Mouse (Mus musculus) MEL (cell line): ENCODE results near the gene Trem1. TPM values are rescaled to one million over a fixed set of nuclear protein-coding genes. Genes with fewer than 3 reads are reported as not detected.
A peak's percentile ranks its signal among the peaks of the same experiment; 100 is the strongest.

ENCODE experiments used
- DNase-seq: peaks from one replicate; pipeline ENCODE4 v3.0.0; 2011; ENCODE audit warnings: low read depth, low spot score
- H3K27ac ChIP-seq: 2 replicates; pipeline ENCODE4 v1.5.1; 2012; ENCODE audit warnings: low read depth, mild to moderate bottlenecking, control low read depth, low read length, moderate library complexity; ENCODE audit not compliant: control insufficient read depth
- H3K27me3 ChIP-seq, 2 experiments: fragments of 150-350 bp in 1 of 2; sonication (generic) in 1 of 2; 2 replicates each; pipeline ENCODE4 v1.6.1; 2012; ENCODE audit warnings: low read length in 2 of 2, mild to moderate bottlenecking in 2 of 2, improper control_type of control experiment in 1 of 2, moderate library complexity in 1 of 2; ENCODE audit not compliant: insufficient read depth in 2 of 2, control insufficient read depth in 1 of 2
- H3K36me3 ChIP-seq, 2 experiments: 2 replicates each; pipeline ENCODE4 v1.6.1; 2012 to 2014; ENCODE audit warnings: low read length in 2 of 2, improper control_type of control experiment in 1 of 2, inconsistent platforms in 1 of 2, mild to moderate bottlenecking in 1 of 2; ENCODE audit not compliant: insufficient read depth in 2 of 2, control insufficient read depth in 1 of 2
- H3K4me1 ChIP-seq, 2 experiments: fragments of 150-350 bp in 1 of 2; sonication (generic) in 1 of 2; 2 replicates each; pipeline ENCODE4 v1.6.1; 2012; ENCODE audit warnings: low read length in 2 of 2, improper control_type of control experiment in 1 of 2, mild to moderate bottlenecking in 1 of 2; ENCODE audit not compliant: insufficient read depth in 2 of 2, control insufficient read depth in 1 of 2
- H3K4me3 ChIP-seq, 2 experiments: fragments of 150-350 bp in 1 of 2; sonication (generic) in 1 of 2; 2 replicates each; pipeline ENCODE4 v1.5.1; 2012; ENCODE audit warnings: low read depth in 2 of 2, low read length in 2 of 2, mild to moderate bottlenecking in 2 of 2, moderate library complexity in 2 of 2, control low read depth in 1 of 2, improper control_type of control experiment in 1 of 2; ENCODE audit not compliant: control insufficient read depth in 1 of 2, insufficient read depth in 1 of 2
- H3K79me2 ChIP-seq: 2 replicates; pipeline ENCODE4 v1.6.1; 2012; ENCODE audit warnings: mild to moderate bottlenecking, low read length, moderate library complexity; ENCODE audit not compliant: control insufficient read depth, poor library complexity, insufficient read depth
- H3K9ac ChIP-seq: 2 replicates; pipeline ENCODE4 v1.6.1; 2012; ENCODE audit warnings: low read depth, mild to moderate bottlenecking, control low read depth, low read length, moderate library complexity; ENCODE audit not compliant: control insufficient read depth, poor library complexity, severe bottlenecking
- H3K9me3 ChIP-seq: fragments of 150-350 bp; sonication (generic); replicated peaks from 2 replicates; pipeline ENCODE4 v1.6.1; 2012; ENCODE audit warnings: mild to moderate bottlenecking, low read length, improper control_type of control experiment, moderate library complexity; ENCODE audit not compliant: insufficient read depth
- BHLHE40 ChIP-seq: IDR thresholded peaks from 2 replicates; pipeline ENCODE4 v1.6.1; 2012; ENCODE audit warnings: low read depth, mild to moderate bottlenecking, inconsistent platforms, low read length, improper control_type of control experiment, borderline replicate concordance
- E2F4 ChIP-seq: IDR thresholded peaks from 2 replicates; pipeline ENCODE4 v1.6.1; 2011; ENCODE audit warnings: low read depth, low read length, improper control_type of control experiment, borderline replicate concordance
- EP300 ChIP-seq, 2 experiments: IDR thresholded peaks; 2 replicates each; pipeline ENCODE4 v1.6.1; 2011; ENCODE audit warnings: improper control_type of control experiment in 2 of 2, low read length in 2 of 2, low read depth in 1 of 2, mild to moderate bottlenecking in 1 of 2
- ETS1 ChIP-seq: IDR thresholded peaks from 2 replicates; pipeline ENCODE4 v1.6.1; 2012; ENCODE audit warnings: low read depth, mild to moderate bottlenecking, inconsistent platforms, low read length, improper control_type of control experiment, moderate library complexity
- HCFC1 ChIP-seq: IDR thresholded peaks from 2 replicates; pipeline ENCODE4 v1.6.1; 2012; ENCODE audit warnings: low read depth, mild to moderate bottlenecking, inconsistent platforms, low read length, improper control_type of control experiment, moderate library complexity
- MAX ChIP-seq: IDR thresholded peaks from 2 replicates; pipeline ENCODE4 v1.6.1; 2011; ENCODE audit warnings: low read length, improper control_type of control experiment
- MAZ ChIP-seq: IDR thresholded peaks from 2 replicates; pipeline ENCODE4 v1.6.1; 2012; ENCODE audit warnings: low read depth, mild to moderate bottlenecking, inconsistent platforms, low read length, improper control_type of control experiment
- MXI1 ChIP-seq: IDR thresholded peaks from 2 replicates; pipeline ENCODE4 v1.6.1; 2011; ENCODE audit warnings: mild to moderate bottlenecking, low read depth, low read length, improper control_type of control experiment
- MYB ChIP-seq: IDR thresholded peaks from 2 replicates; pipeline ENCODE4 v1.6.1; 2011; ENCODE audit warnings: mild to moderate bottlenecking, low read depth, low read length, improper control_type of control experiment
- NELFE ChIP-seq: IDR thresholded peaks from 2 replicates; pipeline ENCODE4 v1.6.1; 2011; ENCODE audit warnings: low read depth, low read length, improper control_type of control experiment
- POLR2AphosphoS2 ChIP-seq: IDR thresholded peaks from 2 replicates; pipeline ENCODE4 v1.6.1; 2011; ENCODE audit warnings: low read length, improper control_type of control experiment
- POLR2AphosphoS5 ChIP-seq: IDR thresholded peaks from 2 replicates; pipeline ENCODE4 v1.6.1; 2012; ENCODE audit warnings: low read depth, borderline replicate concordance, mild to moderate bottlenecking, inconsistent platforms, low read length, moderate library complexity, mixed read lengths
- RCOR1 ChIP-seq: IDR thresholded peaks from 2 replicates; pipeline ENCODE4 v1.6.1; 2012; ENCODE audit warnings: low read depth, mild to moderate bottlenecking, inconsistent platforms, low read length, improper control_type of control experiment
- SIN3A ChIP-seq: IDR thresholded peaks from 2 replicates; pipeline ENCODE4 v1.6.1; 2012; ENCODE audit warnings: low read length, improper control_type of control experiment, inconsistent platforms
- SMC3 ChIP-seq: IDR thresholded peaks from 2 replicates; pipeline ENCODE4 v1.6.1; 2011; ENCODE audit warnings: low read depth, low read length, improper control_type of control experiment
- TAL1 ChIP-seq: IDR thresholded peaks from 2 replicates; pipeline ENCODE4 v1.6.1; 2012; ENCODE audit warnings: mild to moderate bottlenecking, inconsistent platforms, low read length, moderate library complexity, mixed read lengths
- TBP ChIP-seq: IDR thresholded peaks from 2 replicates; pipeline ENCODE4 v1.8.0; 2011; ENCODE audit warnings: low read depth, low read length, improper control_type of control experiment
- TCF12 ChIP-seq: IDR thresholded peaks from 2 replicates; pipeline ENCODE4 v1.6.1; 2014; ENCODE audit warnings: low read depth, mild to moderate bottlenecking, inconsistent platforms, low read length, improper control_type of control experiment, moderate library complexity
- USF1 ChIP-seq: IDR thresholded peaks from 2 replicates; pipeline ENCODE4 v1.6.1; 2014; ENCODE audit warnings: low read depth, mild to moderate bottlenecking, inconsistent platforms, low read length, improper control_type of control experiment, moderate library complexity
- USF2 ChIP-seq, 2 experiments: IDR thresholded peaks; 2 replicates each; pipeline ENCODE4 v1.6.1; 2011 to 2012; ENCODE audit warnings: improper control_type of control experiment in 2 of 2, low read length in 2 of 2, borderline replicate concordance in 1 of 2, inconsistent platforms in 1 of 2, low read depth in 1 of 2, mild to moderate bottlenecking in 1 of 2; ENCODE audit not compliant: insufficient read depth in 1 of 2
- ZC3H11A ChIP-seq: IDR thresholded peaks from 2 replicates; pipeline ENCODE4 v1.6.1; 2012; ENCODE audit warnings: low read depth, mild to moderate bottlenecking, inconsistent platforms, low read length, improper control_type of control experiment
- ZKSCAN1 ChIP-seq: IDR thresholded peaks from 2 replicates; pipeline ENCODE4 v1.6.1; 2012; ENCODE audit warnings: low read depth, mild to moderate bottlenecking, inconsistent platforms, low read length, improper control_type of control experiment, moderate library complexity
- ZMIZ1 ChIP-seq: IDR thresholded peaks from 2 replicates; pipeline ENCODE4 v1.6.1; 2012; ENCODE audit warnings: low read depth, mild to moderate bottlenecking, inconsistent platforms, low read length, improper control_type of control experiment, moderate library complexity
- polyA plus RNA-seq, 2 experiments: library from polyadenylated mRNA; stranded (reverse) in 1 of 2; unstranded in 1 of 2; fragments of >175 nt in 1 of 2; fragments of >200 nt in 1 of 2; gene quantifications; 2 replicates each; pipeline versions ENCODE4 v1.2.1 to v1.2.4; 2012; ENCODE audit warnings: low replicate concordance in 2 of 2, low read depth in 1 of 2; ENCODE audit not compliant: insufficient read length in 2 of 2, insufficient read depth in 1 of 2, missing spikeins in 1 of 2
- total RNA-seq: library from RNA; depleted of rRNA; stranded (reverse); fragments of 300-350 nt; gene quantifications from 2 replicates; pipeline ENCODE4 v1.2.3, GENCODE M21; 2012

Trem1 gene
- total and polyA plus RNA-seq, 3 experiments: 0.06 TPM; not detected in 2

- H3K79me2 ChIP-seq: no peaks in the 10 kb centered on the region
- no peaks in the 10 kb centered on the region for H3K27me3 ChIP-seq
- H3K27ac ChIP-seq: no peak overlapping the region
- H3K4me1 ChIP-seq: no peaks in the 10 kb centered on the region; a peak in 1 of 4 replicates
- H3K36me3 ChIP-seq: no peaks in the 10 kb centered on the region
- DNase-seq: no peak
- H3K9ac ChIP-seq: no peak overlapping the region
- TF ChIP-seq HCFC1 (no peak), RCOR1 (no peak), TCF12 (no peak), SMC3 (no peak), POLR2AphosphoS5 (no peak), MAX (no peak), TAL1 (no peak), ETS1 (no peak), SIN3A (no peak), TBP (no peak), NELFE (no peak)
- no peaks in the 10 kb centered on the region for H3K9me3 ChIP-seq
- no peak overlapping the region for H3K4me3 ChIP-seq
Observed at GRCm38 (mm10) chr17:48249039-48249438, 16.5 kb downstream of the Trem1 start.

- Histone ChIP-seq H3K27ac (no peak overlapping the region), H3K9me3 (no peaks in the 10 kb centered on the region), H3K79me2 (no peaks in the 10 kb centered on the region), H3K9ac (no peak overlapping the region), H3K36me3 (no peaks in the 10 kb centered on the region), H3K27me3 (no peaks in the 10 kb centered on the region), H3K4me1 (no peaks in the 10 kb centered on the region; a peak in 1 of 4 replicates), H3K4me3 (no peak overlapping the region)
- TF ChIP-seq MAZ (no peak), EP300 (IDR thresholded peaks at IDR 0.05; ENCODE audit: low read depth in 1 of 2, low read length in 2 of 2) (no peak), TBP (no peak), MAX (no peak)
- no peak for DNase-seq
Observed at GRCm38 (mm10) chr17:48249501-48249900, 16.9 kb downstream of the Trem1 start.

- Histone ChIP-seq H3K79me2 (no peaks in the 10 kb centered on the region), H3K27ac (no peak overlapping the region), H3K36me3 (no peaks in the 10 kb centered on the region), H3K27me3 (no peaks in the 10 kb centered on the region; a peak in 2 of 4 replicates), H3K9me3 (no peaks in the 10 kb centered on the region), H3K9ac (no peak overlapping the region), H3K4me1 (no peaks in the 10 kb centered on the region; a peak in 1 of 4 replicates), H3K4me3 (no peak overlapping the region)
- TF ChIP-seq USF1 (no peak), SMC3 (no peak), TBP (no peak), TCF12 (no peak), MYB (no peak), E2F4 (no peak), MAZ (no peak), ZKSCAN1 (no peak), MXI1 (no peak), BHLHE40 (no peak), ZMIZ1 (no peak), SIN3A (no peak), ZC3H11A (no peak), POLR2AphosphoS2 (no peak), USF2 (IDR thresholded peaks at IDR 0.05; ENCODE audit: borderline replicate concordance in 1 of 2, insufficient read depth in 1 of 2, low read depth in 1 of 2, low read length in 2 of 2) (no peak), TAL1 (no peak), HCFC1 (no peak)
- DNase-seq: peak; percentile 22
Observed at GRCm38 (mm10) chr17:48250631-48251030, 18.1 kb downstream of the Trem1 start.
